ENCODE assay signal across 11 mouse cellular contexts in the genomic region with DNA sequence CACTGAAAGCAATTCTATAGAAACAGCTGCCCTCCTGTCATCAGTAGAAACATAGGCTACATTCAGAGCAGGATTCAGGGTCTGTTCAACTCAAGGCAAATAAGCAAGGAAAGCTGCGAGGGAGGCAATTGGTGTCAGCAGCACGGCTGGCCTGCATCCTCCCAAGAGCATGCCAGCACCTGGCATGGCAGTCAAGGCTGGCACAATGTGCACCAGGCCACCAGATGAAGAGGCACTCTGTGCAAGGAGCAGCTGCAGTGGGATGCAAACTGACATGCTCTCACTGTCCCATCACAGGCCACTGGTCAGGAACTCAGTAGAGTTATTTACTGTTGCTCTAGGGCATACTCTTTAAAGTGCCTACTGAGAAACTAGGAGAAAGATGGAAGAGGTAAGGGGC. TPM values are rescaled to one million over a fixed set of nuclear protein-coding genes. Genes with fewer than 3 reads are reported as not detected.
DNase-seq lines count a peak whose midpoint lies in the region; ATAC-seq and TF ChIP-seq lines count a peak whose summit lies in the region.
"Had no signal": no experiment of that assay in that cellular context is flagged by ENCODE, and none has a peak within 500 bp of the region (broad histone marks: within the 10 kb centered on the region; RNA-seq: fewer than 3 reads in every experiment).

No protein-coding gene starts in this region.

- peak; percentile 57; the same call in 1 of the 2 replicates for ATAC-seq in cerebellum, adult (ENCODE audit: insufficient number of reproducible peaks, low FRiP score, low TSS enrichment)
- no peak for ATAC-seq in liver, embryonic 12.5 days
- ATAC-seq in liver, postnatal 0 days = no peak
- ATAC-seq in intestine, embryonic 16.5 days = no peak
- ATAC-seq: Patski had no signal

- DNase-seq in cerebellum, adult 11 months = no peak
- no peak for DNase-seq in liver, postnatal 0 days
- peak; percentile 44 to 63 for DNase-seq in cerebellum, postnatal 25 days
- peak; percentile 80 for DNase-seq in layer of hippocampus, adult 9-11 months
- DNase-seq in thymus, adult 18-20 months = no peak
- DNase-seq: B cell, adult 2 months had no signal

- H3K27ac ChIP-seq in liver, embryonic 12.5 days = peak overlapping the region; percentile 61
- H3K27ac ChIP-seq in liver, postnatal 0 days (ENCODE audit: low read depth) = no peak overlapping the region
- no peak overlapping the region for H3K27ac ChIP-seq in intestine, embryonic 16.5 days (ENCODE audit: low read length)
- H3K27ac ChIP-seq: liver, embryonic 15.5 days had no signal

- no peaks in the 10 kb centered on the region for H3K9me3 ChIP-seq in liver, embryonic 12.5 days (replicated peaks)
- no peaks in the 10 kb centered on the region for H3K9me3 ChIP-seq in liver, postnatal 0 days (ENCODE audit: low read length)
- H3K9me3 ChIP-seq in intestine, embryonic 16.5 days (ENCODE audit: control insufficient read depth, low read length) = no peaks in the 10 kb centered on the region
- H3K9me3 ChIP-seq: liver, embryonic 15.5 days had no signal

- H3K36me3 ChIP-seq in liver, embryonic 12.5 days = peaks cover 58% of the 10 kb centered on the region
- H3K36me3 ChIP-seq in liver, postnatal 0 days (replicated peaks; ENCODE audit: insufficient read depth, low read length) = peaks cover 14% of the 10 kb centered on the region
- H3K36me3 ChIP-seq in intestine, embryonic 16.5 days (ENCODE audit: control insufficient read depth, insufficient read depth, low read length) = 0 out of 2 replicates have a peak, but pooled peaks cover 2% of the 10 kb centered on the region

- no peak for TF ChIP-seq CTCF in liver, postnatal 0 days (IDR thresholded peaks at IDR 0.05; ENCODE audit: low read depth)

- no peak overlapping the region for H3K4me3 ChIP-seq in liver, embryonic 12.5 days
- no peak overlapping the region for H3K4me3 ChIP-seq in liver, postnatal 0 days (ENCODE audit: low read depth, low read length)
- H3K4me3 ChIP-seq in intestine, embryonic 16.5 days (ENCODE audit: low read length) = no peak overlapping the region
- H3K4me3 ChIP-seq: liver, embryonic 15.5 days had no signal

- H3K9ac ChIP-seq in liver, embryonic 12.5 days = no peak overlapping the region
- H3K9ac ChIP-seq in liver, postnatal 0 days (replicated peaks) = no peak overlapping the region
- no peak overlapping the region for H3K9ac ChIP-seq in intestine, embryonic 16.5 days (ENCODE audit: low read depth, low read length)
- H3K9ac ChIP-seq: liver, embryonic 15.5 days had no signal

- no peak overlapping the region for H3K4me2 ChIP-seq in liver, embryonic 12.5 days
- H3K4me2 ChIP-seq in liver, postnatal 0 days (ENCODE audit: low read depth, low read length) = no peak overlapping the region
- no peak overlapping the region for H3K4me2 ChIP-seq in intestine, embryonic 16.5 days (ENCODE audit: low read depth, low read length)
- H3K4me2 ChIP-seq: liver, embryonic 15.5 days had no signal

- WGBS in liver, embryonic 12.5 days (ENCODE audit: insufficient replicate concordance) = 77% methylated on average over 2 of the region's 2 CpGs
- WGBS in liver, postnatal 0 days (ENCODE audit: insufficient replicate concordance) = 87% methylated on average over 2 of the region's 2 CpGs
- WGBS in intestine, embryonic 16.5 days = 70% methylated on average over 2 of the region's 2 CpGs

- H3K4me1 ChIP-seq in liver, embryonic 12.5 days = peaks cover 89% of the 10 kb centered on the region
- peaks cover 33% of the 10 kb centered on the region for H3K4me1 ChIP-seq in liver, postnatal 0 days (ENCODE audit: insufficient read depth)
- peaks cover 9% of the 10 kb centered on the region; the same call in 1 of the 2 replicates for H3K4me1 ChIP-seq in intestine, embryonic 16.5 days (ENCODE audit: control insufficient read depth, insufficient read depth, low read length)

- TF ChIP-seq EP300 in liver, postnatal 0 days (IDR thresholded peaks at IDR 0.05; ENCODE audit: low read depth) = no peak

- no peaks in the 10 kb centered on the region for H3K27me3 ChIP-seq in liver, embryonic 12.5 days (replicated peaks)
- no peaks in the 10 kb centered on the region for H3K27me3 ChIP-seq in liver, postnatal 0 days (ENCODE audit: insufficient read depth, low read length)
- no peaks in the 10 kb centered on the region for H3K27me3 ChIP-seq in intestine, embryonic 16.5 days (replicated peaks; ENCODE audit: control insufficient read depth, insufficient read depth, low read length)
- H3K27me3 ChIP-seq: liver, embryonic 15.5 days; Patski had no signal

RNA-seq across cellular contexts. Expression of a gene that starts 34.8 kb away (rescaled TPM):
- polyA plus RNA-seq in liver, embryonic 12.5 days (2016; fragmentation: Nextera tagmentation; extraction: Ambion mirVana) = 11.3 and 12.9 TPM in 2 replicates
- polyA plus RNA-seq in liver, postnatal 0 days (2015; fragmentation: Nextera tagmentation; extraction: Ambion mirVana) = 10.3 and 10.6 TPM in 2 replicates
- 4.3 and 4.8 TPM in 2 replicates for polyA plus RNA-seq in intestine, embryonic 16.5 days (2015; fragmentation: Nextera tagmentation; extraction: Ambion mirVana)

RNA-seq across cellular contexts. Expression of a gene that starts 35.6 kb away (rescaled TPM):
- 26.8 and 28.9 TPM in 2 replicates for polyA plus RNA-seq in liver, embryonic 12.5 days (2016; fragmentation: Nextera tagmentation; extraction: Ambion mirVana)
- 9.6 and 9.7 TPM in 2 replicates for polyA plus RNA-seq in liver, postnatal 0 days (2015; fragmentation: Nextera tagmentation; extraction: Ambion mirVana)
- 16.2 and 18.7 TPM in 2 replicates for polyA plus RNA-seq in intestine, embryonic 16.5 days (2015; fragmentation: Nextera tagmentation; extraction: Ambion mirVana)

Comparison
In these comparisons a context has a peak if more than half of its experiments do, and no peak if none do; other contexts are left out.
1. DNase-seq: peak in cerebellum, postnatal 25 days (2 of 2) and layer of hippocampus, adult 9-11 months (single experiment); none in cerebellum, adult 11 months (single experiment), liver, postnatal 0 days (single experiment) and thymus, adult 18-20 months (0 of 2).